Mouse (Mus musculus) midbrain, embryonic 16.5 days (tissue): Measurements from ENCODE around the gene Fbxw7. TPM values are rescaled to one million over a fixed set of nuclear protein-coding genes. Genes with fewer than 3 reads are reported as not detected.
A peak's percentile ranks its signal among the peaks of the same experiment; 100 is the strongest.

Experiments
- ATAC-seq: fragments of 200-750 bp; cut with Nextera tagmentation; 2 replicates; pipeline ENCODE4 v1.8.0; 2017; ENCODE audit warnings: moderate TSS enrichment
- H3K27ac ChIP-seq: fragments of 300-500 bp; sonication (generic); 2 replicates; pipeline ENCODE4 v1.5.1; 2014; ENCODE audit warnings: mild to moderate bottlenecking, low read length, mixed read lengths
- H3K27me3 ChIP-seq: fragments of 300-500 bp; sonication (generic); 2 replicates; pipeline ENCODE4 v1.6.1; 2014; ENCODE audit warnings: low read depth, low read length, mixed read lengths; ENCODE audit not compliant: control insufficient read depth, insufficient read depth
- H3K36me3 ChIP-seq: fragments of 300-500 bp; sonication (generic); 2 replicates; pipeline ENCODE4 v1.6.1; 2014; ENCODE audit warnings: mild to moderate bottlenecking, low read length, moderate library complexity, mixed read lengths; ENCODE audit not compliant: control insufficient read depth, insufficient read depth
- H3K4me1 ChIP-seq: fragments of 300-500 bp; sonication (generic); 2 replicates; pipeline ENCODE4 v1.6.1; 2014; ENCODE audit warnings: mild to moderate bottlenecking, low read length, mixed read lengths; ENCODE audit not compliant: control insufficient read depth, insufficient read depth
- H3K4me2 ChIP-seq: fragments of 300-500 bp; sonication (generic); 2 replicates; pipeline ENCODE4 v1.6.1; 2014; ENCODE audit warnings: mild to moderate bottlenecking, low read length, mixed read lengths
- H3K4me3 ChIP-seq: fragments of 300-500 bp; sonication (generic); 2 replicates; pipeline ENCODE4 v1.5.1; 2014; ENCODE audit warnings: low read depth, mild to moderate bottlenecking, low read length, moderate library complexity, mixed read lengths
- H3K9ac ChIP-seq: fragments of 300-500 bp; sonication (generic); 2 replicates; pipeline ENCODE4 v1.6.1; 2014; ENCODE audit warnings: low read depth, low read length, mixed read lengths
- H3K9me3 ChIP-seq: fragments of 300-500 bp; sonication (generic); replicated peaks from 2 replicates; pipeline ENCODE4 v1.6.1; 2014; ENCODE audit warnings: mild to moderate bottlenecking, low read length, mixed read lengths; ENCODE audit not compliant: control insufficient read depth, poor library complexity, severe bottlenecking
- WGBS: fragments of 180-500 bp; shearing (Covaris S2); extraction: QIAGEN DNeasy Blood & Tissue Kit; methylation state at CpG from one replicate; pipeline ENCODE4 v1.1.7; 2014; 5-methylcytosine and 5-hydroxymethylcytosine counted together
- polyA plus RNA-seq: library from polyadenylated mRNA; unstranded; fragments of >200 nt; fragmentation: Nextera tagmentation; extraction: Ambion mirVana; gene quantifications from 2 replicates; pipeline ENCODE4 v1.2.1, GENCODE M21; 2015

Gene Fbxw7
- polyA plus RNA-seq, 1 experiment from 2014 or later, result 28.5 TPM

DNA sequence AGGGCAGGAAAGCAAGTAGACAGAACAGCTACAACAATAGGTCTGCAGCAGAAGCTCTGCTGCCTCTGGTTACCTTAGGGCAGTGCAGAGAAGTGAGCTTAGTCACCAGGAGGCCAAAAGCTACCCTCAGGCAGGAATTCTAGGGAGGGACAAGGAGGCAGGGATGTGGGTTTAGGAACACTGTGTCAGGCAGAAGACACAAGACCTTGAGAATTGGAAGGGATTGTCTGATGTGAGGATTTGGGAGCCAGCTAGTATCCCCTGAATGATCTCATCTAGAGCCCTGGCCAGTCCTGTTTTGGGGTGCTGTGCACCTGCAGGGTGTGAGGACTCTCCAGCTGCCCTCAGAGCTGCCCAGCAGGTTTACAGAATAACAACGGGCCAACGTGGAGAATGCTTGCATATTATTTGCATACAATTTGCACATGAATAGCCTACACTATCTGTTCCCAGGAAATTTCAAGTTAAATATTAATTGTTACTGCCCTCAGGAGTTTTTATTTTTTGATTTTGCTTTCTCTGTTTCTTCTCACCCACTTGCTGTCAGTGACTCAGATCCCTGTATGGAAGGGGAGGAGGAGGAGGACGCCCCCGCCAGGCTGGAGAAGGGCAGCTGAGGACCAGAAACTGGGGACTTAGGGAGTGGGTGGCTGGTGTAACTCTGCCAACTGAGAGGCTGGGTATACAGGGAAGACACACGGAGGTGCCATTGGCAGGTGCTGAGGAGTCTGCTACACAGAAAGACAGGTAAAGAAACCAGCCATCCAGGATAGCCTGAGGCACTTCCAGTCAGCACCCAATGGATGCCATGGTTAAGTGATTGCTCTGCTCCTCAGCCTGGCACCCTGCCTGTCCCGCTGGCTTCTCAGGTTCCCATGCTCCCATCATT, 210.0 kb downstream of the Fbxw7 start:
- WGBS, result 30% methylated on average over 6 of the region's 6 CpGs
- no peak overlapping the region for H3K4me3 ChIP-seq
- ATAC-seq, result peak; percentile 48; the same call in 1 of the 2 replicates
- H3K36me3 ChIP-seq, result no peaks in the 10 kb centered on the region
- H3K27me3 ChIP-seq, result no peaks in the 10 kb centered on the region
- no peaks in the 10 kb centered on the region for H3K9me3 ChIP-seq
- no peak overlapping the region for H3K4me2 ChIP-seq
- H3K4me1 ChIP-seq, result peaks cover 5% of the 10 kb centered on the region; the same call in 1 of the 2 replicates
- no peak overlapping the region for H3K9ac ChIP-seq
- peak overlapping the region; percentile 32; the same call in 1 of the 2 replicates for H3K27ac ChIP-seq

Other genes starting within 250 kb of the Fbxw7 start
- 22.1 and 22.4 TPM in 2 replicates for gene Arfip1, start 232.6 kb upstream of the Fbxw7 start, polyA plus RNA-seq
- gene Tigd4, start 221.7 kb upstream of the Fbxw7 start, polyA plus RNA-seq, result not detected in 2 replicates
- gene Tmem154, start 149.1 kb upstream of the Fbxw7 start, polyA plus RNA-seq, result 0.87 and 1.3 TPM in 2 replicates